Mouse (Mus musculus) myocyte (in vitro differentiated cells): ENCODE results near the gene Dact3.

Experiments
- E2F4 ChIP-seq: IDR thresholded peaks from one replicate; pipeline ENCODE4 v1.6.1; 2011; ENCODE audit warnings: mild to moderate bottlenecking, control low read depth, moderate library complexity; ENCODE audit not compliant: insufficient read depth
- MAX ChIP-seq: IDR thresholded peaks from one replicate; pipeline ENCODE4 v1.6.1; 2011; ENCODE audit warnings: low read depth, mild to moderate bottlenecking, control low read depth
- MYOD1 ChIP-seq, 3 experiments: IDR thresholded peaks; one replicate each; pipeline ENCODE4 v1.6.1; 2011; ENCODE audit warnings: control low read depth in 2 of 3, low read depth in 2 of 3, mild to moderate bottlenecking in 2 of 3, moderate library complexity in 1 of 3; ENCODE audit not compliant: insufficient read length in 2 of 3, control insufficient read depth in 1 of 3
- POLR2AphosphoS2 ChIP-seq: IDR thresholded peaks from one replicate; pipeline ENCODE4 v1.6.1; 2011; ENCODE audit warnings: low read depth, control low read depth; ENCODE audit not compliant: insufficient read length
- REST ChIP-seq: IDR thresholded peaks from one replicate; pipeline ENCODE4 v1.6.1; 2011; ENCODE audit warnings: mild to moderate bottlenecking, control low read depth, moderate library complexity; ENCODE audit not compliant: insufficient read depth, insufficient read length
- TCF12 ChIP-seq: IDR thresholded peaks from one replicate; pipeline ENCODE4 v1.6.1; 2011; ENCODE audit warnings: mild to moderate bottlenecking, control low read depth; ENCODE audit not compliant: poor library complexity, insufficient read depth, severe bottlenecking

- no peak for TF ChIP-seq POLR2AphosphoS2
- TF ChIP-seq E2F4: no peak
- TF ChIP-seq REST: no peak
- no peak for TF ChIP-seq TCF12
- no peak for TF ChIP-seq MYOD1 (IDR thresholded peaks at IDR 0.05; ENCODE audit: control insufficient read depth in 1 of 3, insufficient read length in 2 of 3, low read depth in 2 of 3)
- no peak for TF ChIP-seq MAX
Observed at GRCm38 (mm10) chr7:16845072-16845819, 29.9 kb upstream of the Dact3 start.
